Comparison of ENCODE assay signal across 19 mouse cellular contexts in genomic region chr12:79068306-79068705, GRCm38 (mm10). TPM values are rescaled to one million over a fixed set of nuclear protein-coding genes. Genes with fewer than 3 reads are reported as not detected.
DNase-seq lines count a peak whose midpoint lies in the region; ATAC-seq and TF ChIP-seq lines count a peak whose summit lies in the region.
"Had no signal": no experiment of that assay in that cellular context is flagged by ENCODE, and none has a peak within 500 bp of the region (broad histone marks: within the 10 kb centered on the region; RNA-seq: fewer than 3 reads in every experiment).

No protein-coding gene starts in this region.

- intact Hi-C loops in left cerebral cortex, postnatal 36 days (cut with DNase I): no loop called here

- H3K27me3 ChIP-seq in kidney, adult 2 months (replicated peaks; ENCODE audit: control insufficient read depth, insufficient read depth, low read length): no peaks in the 10 kb centered on the region
- no peaks in the 10 kb centered on the region for H3K27me3 ChIP-seq in kidney, embryonic 15.5 days
- H3K27me3 ChIP-seq: embryonic facial prominence, embryonic 15.5 days; heart, embryonic 12.5 days had no signal

- no peak for TF ChIP-seq CTCF in kidney, adult 2 months (conservative IDR thresholded peaks at IDR 0.05; ENCODE audit: insufficient read depth, insufficient read length, low read depth, low read length)

- H3K4me2 ChIP-seq in kidney, embryonic 15.5 days: peak overlapping the region; percentile 32
- H3K4me2 ChIP-seq: embryonic facial prominence, embryonic 15.5 days; heart, embryonic 12.5 days had no signal

- H3K4me3 ChIP-seq in kidney, adult 2 months (ENCODE audit: insufficient read depth, low read depth, low read length): peak overlapping the region; percentile 59
- 0 out of 2 replicates have a peak overlapping the region, but pooled peaks have one; percentile 2 for H3K4me3 ChIP-seq in kidney, embryonic 15.5 days (replicated peaks)
- H3K4me3 ChIP-seq: embryonic facial prominence, embryonic 15.5 days; erythroblast, embryonic 14.5 days; forebrain, embryonic 10.5 days; gastrocnemius, adult 2 months; heart, embryonic 12.5 days; hindbrain, embryonic 10.5 days had no signal

- 51% methylated on average over 11 of the region's 11 CpGs for WGBS in kidney, adult 2 months
- WGBS in kidney, embryonic 15.5 days: 87% methylated on average over 11 of the region's 11 CpGs

- DNase-seq in kidney, adult 2 months: peak; percentile 89
- DNase-seq in kidney, postnatal 14 days: peak; percentile 72
- peak; percentile 43 for DNase-seq in yolk sac, embryonic 10.5 days (ENCODE audit: low spot score)
- no peak for DNase-seq in left cerebral cortex, postnatal 36 days (ENCODE audit: low spot score in 2 of 2)
- DNase-seq in ovary, postnatal 36 days (ENCODE audit: low spot score): no peak
- DNase-seq: adrenal gland, adult 8-10 months; adrenal gland, postnatal 36 days; cerebellum, adult 2 months; cerebellum, postnatal 10 days; embryo, embryonic 11 days had no signal

- peaks cover 9% of the 10 kb centered on the region; the same call in 1 of the 2 replicates for H3K4me1 ChIP-seq in kidney, adult 2 months (ENCODE audit: control insufficient read depth, insufficient read depth, low read length)
- H3K4me1 ChIP-seq in kidney, embryonic 15.5 days: 0 out of 2 replicates have a peak, but pooled peaks cover 3% of the 10 kb centered on the region
- H3K4me1 ChIP-seq: embryonic facial prominence, embryonic 15.5 days; forebrain, embryonic 10.5 days; heart, embryonic 12.5 days; hindbrain, embryonic 10.5 days had no signal

- TF ChIP-seq POLR2A in kidney, adult 2 months (IDR thresholded peaks at IDR 0.05; ENCODE audit: low read depth, low read length): no peak

- no peaks in the 10 kb centered on the region for H3K9me3 ChIP-seq in kidney, embryonic 15.5 days (replicated peaks)
- H3K9me3 ChIP-seq: embryonic facial prominence, embryonic 15.5 days; forebrain, embryonic 10.5 days; heart, embryonic 12.5 days; hindbrain, embryonic 10.5 days had no signal

- H3K9ac ChIP-seq in kidney, embryonic 15.5 days: no peak overlapping the region
- H3K9ac ChIP-seq: embryonic facial prominence, embryonic 15.5 days; heart, embryonic 12.5 days had no signal

- H3K27ac ChIP-seq in kidney, adult 2 months (ENCODE audit: insufficient read depth, low read depth, low read length): peak overlapping the region; percentile 71
- peak overlapping the region; percentile 84 for H3K27ac ChIP-seq in kidney, embryonic 15.5 days
- H3K27ac ChIP-seq: embryonic facial prominence, embryonic 15.5 days; forebrain, embryonic 10.5 days; gastrocnemius, adult 2 months; hindbrain, embryonic 10.5 days had no signal

- peak; percentile 55 for ATAC-seq in kidney, embryonic 15.5 days (replicated peaks; ENCODE audit: low FRiP score)
- ATAC-seq in CD4-positive, CD25-positive, alpha-beta regulatory T cell, adult 4 months: no peak
- ATAC-seq: forebrain, embryonic 14.5 days had no signal

- H3K36me3 ChIP-seq in kidney, adult 2 months (ENCODE audit: control insufficient read depth, insufficient read depth, low read length): no peaks in the 10 kb centered on the region
- peaks cover 63% of the 10 kb centered on the region for H3K36me3 ChIP-seq in kidney, embryonic 15.5 days

RNA-seq across cellular contexts. Expression of gene Pigh, which starts 21.1 kb away (rescaled TPM):
- 12.4 and 17.1 TPM in 2 replicates for polyA plus RNA-seq in kidney, adult 2 months (2012; rRNA removed)
- 31.7 and 36.2 TPM in 2 replicates for polyA plus RNA-seq in kidney, embryonic 15.5 days (2015; fragmentation: Nextera tagmentation; extraction: Ambion mirVana)
- 10 to 100 TPM in 1 of 2 experiments, 1 to 10 TPM in 1; 9.3 to 10.8 TPM for total RNA-seq in left cerebral cortex, postnatal 36 days (2021)
- 10 to 100 TPM; 31.8 to 35.7 TPM for polyA plus RNA-seq in CD4-positive, CD25-positive, alpha-beta regulatory T cell, adult 4 months (2017; shearing (Covaris generic))
- polyA plus RNA-seq: erythroblast, embryonic 14.5 days had no signal

RNA-seq across cellular contexts. Expression of gene Plekhh1, which starts 39.3 kb away (rescaled TPM):
- 9.3 and 10.8 TPM in 2 replicates for polyA plus RNA-seq in kidney, adult 2 months (2012; rRNA removed)
- 6.3 and 7.0 TPM in 2 replicates for polyA plus RNA-seq in kidney, embryonic 15.5 days (2015; fragmentation: Nextera tagmentation; extraction: Ambion mirVana)
- 10 to 100 TPM; 11.3 to 23.6 TPM for total RNA-seq in left cerebral cortex, postnatal 36 days (2021)
- polyA plus RNA-seq in CD4-positive, CD25-positive, alpha-beta regulatory T cell, adult 4 months (2017; shearing (Covaris generic)): under 1 TPM in 1 of 2 experiments, not detected in 1; 0.12 TPM
- polyA plus RNA-seq: erythroblast, embryonic 14.5 days had no signal

Comparison
In these comparisons a context has a peak if more than half of its experiments do, and no peak if none do; other contexts are left out.
1. DNase-seq: peak in kidney, adult 2 months (single experiment), kidney, postnatal 14 days (single experiment) and yolk sac, embryonic 10.5 days (single experiment); none in left cerebral cortex, postnatal 36 days (0 of 2) and ovary, postnatal 36 days (single experiment).